Mouse (Mus musculus) c-Kit-positive CD71-positive TER-119-negative erythroid progenitor cells, embryonic 14.5 days (primary cell): ENCODE measurements around the gene Olfr132.
"Not testable (repeated sequence)": the region's sequence is repeated elsewhere in the genome, so short reads cannot be mapped to it uniquely, and the experiment has no call there.

Experiments used
- DNase-seq: peaks from one replicate; pipeline ENCODE4 v3.0.0-alpha.2; 2013; ENCODE audit warnings: low read depth

The Olfr132 gene

DNA sequence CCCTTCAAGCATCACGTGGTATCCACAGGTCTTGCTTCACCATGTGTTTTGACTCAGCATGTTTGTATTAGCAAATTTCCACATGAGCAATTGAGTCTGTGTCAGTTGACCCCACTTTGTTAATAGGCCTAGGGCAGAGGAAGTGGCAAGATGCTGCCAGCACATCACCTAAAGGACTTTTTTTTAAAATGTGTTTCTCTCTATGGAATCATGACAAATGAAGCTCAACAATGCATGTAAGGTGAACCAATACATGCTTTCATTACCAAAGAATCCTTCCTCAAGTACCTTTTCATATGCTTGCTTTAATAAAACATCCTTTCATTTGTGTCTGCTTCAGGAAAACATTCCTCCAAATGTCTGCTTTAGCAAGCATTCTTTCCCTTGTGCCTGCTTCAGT lies at the start of gene Olfr132:
Olfr132 (minus strand) TSS at position 101 of the 400 bp plus-strand sequence.
- no peak for DNase-seq

- no peak for DNase-seq
Observed at GRCm38 (mm10) chr17:38171088-38171487, 36.8 kb upstream of the Olfr132 start, which contains the start of gene Olfr134. Gene Olfr134, plus strand, starts transcription at chr17:38171388.

- no peak for DNase-seq
Observed at GRCm38 (mm10) chr17:38144981-38145380, 10.7 kb upstream of the Olfr132 start, which contains the start of gene Olfr133. Gene Olfr133, plus strand, starts transcription at chr17:38145281.

GRCm38 (mm10) chr17:38125371-38125770 lies 9.0 kb downstream of the Olfr132 start:
- DNase-seq = not testable (repeated sequence)

- not testable (repeated sequence) for DNase-seq
Observed at GRCm38 (mm10) chr17:38124199-38124598, 10.1 kb downstream of the Olfr132 start.

DNA sequence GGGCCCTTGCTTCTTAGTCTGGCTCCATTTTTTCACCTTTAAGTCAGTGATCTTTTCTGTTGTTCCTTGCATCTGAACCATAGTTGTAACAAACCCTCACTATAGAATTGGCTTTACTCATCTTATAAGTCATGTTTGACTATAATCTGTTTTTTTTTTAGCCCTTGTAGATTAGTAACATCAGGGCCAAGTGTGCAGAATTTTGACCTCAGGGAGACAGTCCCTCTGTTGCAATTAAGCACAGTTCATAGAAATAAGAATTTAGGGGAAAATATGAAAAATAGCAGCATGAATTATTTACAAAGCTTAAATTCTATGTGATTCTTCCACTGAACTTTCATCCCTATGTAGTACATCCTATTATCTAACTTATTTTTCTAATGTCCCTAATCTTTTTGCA lies 45.7 kb downstream of the Olfr132 start, which contains the start of gene Olfr131:
Olfr131 (minus strand) TSS at position 101 of the 400 bp plus-strand sequence.
- no peak for DNase-seq

DNA sequence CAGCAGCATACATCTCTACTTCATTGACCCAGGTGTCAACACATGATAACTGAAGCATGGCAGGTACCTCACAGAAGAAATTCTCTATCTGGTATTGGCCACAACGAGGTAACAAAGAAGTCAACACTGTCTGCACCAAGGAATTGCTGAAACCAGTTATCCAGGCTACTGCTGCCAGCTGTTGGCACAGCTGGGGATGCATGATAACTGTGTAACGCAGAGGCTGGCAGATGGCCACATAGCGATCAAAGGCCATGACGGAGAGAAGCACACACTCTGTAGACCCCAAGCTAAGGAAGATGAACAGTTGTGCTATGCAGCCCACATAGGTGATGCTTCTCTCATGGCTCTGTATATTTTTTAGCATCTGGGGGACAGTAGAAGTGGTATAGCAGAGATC lies 52.0 kb downstream of the Olfr132 start:
- no peak for DNase-seq
